Mouse (Mus musculus): ENCODE data around the gene Rasgrp3. TPM values are rescaled to one million over a fixed set of nuclear protein-coding genes. Genes with fewer than 3 reads are reported as not detected.

The Rasgrp3 gene
- polyA plus RNA-seq, 1 experiment from 2014 or later = 24.5 TPM

DNA sequence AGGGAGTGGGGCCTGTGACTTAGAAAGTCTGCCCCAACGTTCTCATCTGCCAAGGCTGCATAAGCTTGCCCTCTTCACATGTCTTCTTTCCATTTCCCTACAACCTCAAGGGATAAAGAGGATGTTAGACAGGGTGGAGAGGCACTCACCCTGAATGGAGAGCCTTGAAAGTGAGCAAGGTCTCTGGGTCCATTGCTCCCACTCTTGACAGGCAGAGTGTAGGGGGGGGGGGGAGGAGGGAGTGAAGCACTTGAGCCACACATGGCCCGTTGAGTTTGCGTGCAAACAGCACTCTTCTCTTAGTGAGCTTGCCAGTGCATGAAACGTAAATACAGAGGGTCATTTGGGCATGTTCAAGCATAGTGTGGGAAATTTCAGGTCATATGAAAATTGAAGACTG, 59.5 kb downstream of the Rasgrp3 start:
- no peak for ATAC-seq (ENCODE audit: insufficient read depth)
- TF ChIP-seq CTCF (IDR thresholded peaks at IDR 0.05; ENCODE audit: low read depth) = no peak
- Histone ChIP-seq H3K27ac (ENCODE audit: low read depth) (no peak overlapping the region), H3K4me2 (no peak overlapping the region), H3K9me3 (ENCODE audit: low read depth, low read length) (no peaks in the 10 kb centered on the region), H3K36me3 (ENCODE audit: insufficient read depth) (no peaks in the 10 kb centered on the region), H3K4me1 (ENCODE audit: insufficient read depth) (no peaks in the 10 kb centered on the region), H3K27me3 (ENCODE audit: insufficient read depth, low read length) (no peaks in the 10 kb centered on the region), H3K9ac (no peak overlapping the region), H3K4me3 (ENCODE audit: low read depth, low read length) (no peak overlapping the region)
- DNase-seq = no peak
- WGBS = 56% methylated on average over 4 of the region's 4 CpGs

DNA sequence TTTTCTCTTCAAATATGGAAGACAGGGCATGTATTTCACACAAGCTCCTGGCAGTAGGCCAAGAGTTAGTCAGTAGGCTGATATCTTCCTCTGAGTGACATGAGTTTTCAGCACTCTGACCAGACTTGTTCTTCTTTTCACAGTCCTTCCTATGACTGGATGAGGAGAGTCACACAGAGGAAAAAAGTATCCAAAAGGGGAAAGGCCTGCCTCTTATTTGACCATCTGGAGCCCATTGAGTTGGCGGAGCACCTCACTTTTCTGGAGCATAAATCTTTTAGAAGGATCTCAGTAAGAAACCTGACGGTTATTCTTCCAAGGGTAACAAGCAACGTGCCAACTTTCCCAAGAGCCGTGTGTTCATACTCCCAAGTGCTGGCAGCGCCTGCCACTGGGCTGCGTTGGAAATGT, 62.5 kb downstream of the Rasgrp3 start:
- Histone ChIP-seq H3K4me2 (no peak overlapping the region), H3K4me1 (ENCODE audit: insufficient read depth) (no peaks in the 10 kb centered on the region), H3K4me3 (ENCODE audit: low read depth, low read length) (no peak overlapping the region), H3K36me3 (ENCODE audit: insufficient read depth) (no peaks in the 10 kb centered on the region), H3K27me3 (ENCODE audit: insufficient read depth, low read length) (no peaks in the 10 kb centered on the region), H3K27ac (ENCODE audit: low read depth) (no peak overlapping the region), H3K9ac (no peak overlapping the region), H3K9me3 (ENCODE audit: low read depth, low read length) (no peaks in the 10 kb centered on the region)
- ATAC-seq (ENCODE audit: insufficient read depth) (no peak), DNase-seq (peak; percentile 27)
- 88% methylated on average over 6 of the region's 6 CpGs for whole genome bisulfite sequencing
- no peak for TF ChIP-seq CTCF (IDR thresholded peaks at IDR 0.05; ENCODE audit: low read depth)

DNA sequence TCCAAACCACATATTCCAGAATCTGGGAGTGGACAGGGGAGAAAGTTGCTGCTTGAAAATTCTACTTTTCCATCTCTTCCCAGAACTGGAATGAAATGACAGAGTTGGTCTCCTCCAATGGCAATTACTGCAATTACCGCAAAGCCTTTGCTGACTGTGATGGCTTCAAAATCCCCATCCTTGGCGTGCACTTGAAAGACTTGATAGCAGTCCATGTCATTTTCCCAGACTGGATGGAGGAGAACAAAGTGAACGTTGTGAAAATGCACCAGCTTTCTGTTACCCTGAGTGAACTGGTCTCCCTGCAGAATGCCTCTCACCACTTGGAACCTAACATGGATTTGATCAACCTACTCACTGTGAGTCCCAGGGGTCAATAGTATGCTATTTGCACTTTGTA, 67.3 kb downstream of the Rasgrp3 start:
- Histone ChIP-seq H3K4me2 (no peak overlapping the region), H3K9me3 (ENCODE audit: low read depth, low read length) (no peaks in the 10 kb centered on the region), H3K4me3 (ENCODE audit: low read depth, low read length) (no peak overlapping the region), H3K4me1 (ENCODE audit: insufficient read depth) (no peaks in the 10 kb centered on the region), H3K27ac (ENCODE audit: low read depth) (no peak overlapping the region), H3K9ac (no peak overlapping the region), H3K36me3 (ENCODE audit: insufficient read depth) (no peaks in the 10 kb centered on the region), H3K27me3 (ENCODE audit: insufficient read depth, low read length) (no peaks in the 10 kb centered on the region)
- DNase-seq (no peak), ATAC-seq (ENCODE audit: insufficient read depth) (no peak)
- 82% methylated on average over 3 of the region's 3 CpGs for WGBS
- no peak for TF ChIP-seq CTCF (IDR thresholded peaks at IDR 0.05; ENCODE audit: low read depth)

DNA sequence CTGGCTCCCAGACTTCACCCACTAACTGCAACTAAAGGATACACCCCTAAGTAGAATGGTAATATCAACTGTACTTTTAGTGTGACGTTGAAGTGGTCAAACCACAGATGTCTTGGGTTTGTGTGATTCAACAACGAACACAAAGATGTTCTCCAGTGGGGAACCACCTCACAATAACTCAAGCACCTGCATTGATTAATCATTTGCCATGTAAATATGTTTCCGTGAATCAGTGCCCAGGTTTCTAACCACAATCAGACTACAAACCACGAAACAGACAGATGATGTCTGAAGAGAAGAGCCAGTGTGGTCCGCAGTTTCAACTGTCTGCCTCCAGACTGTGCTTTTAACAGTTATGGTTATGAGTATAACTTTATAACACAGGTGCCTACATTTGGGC, 69.4 kb downstream of the Rasgrp3 start:
- Histone ChIP-seq H3K4me1 (ENCODE audit: insufficient read depth) (no peaks in the 10 kb centered on the region), H3K27ac (ENCODE audit: low read depth) (no peak overlapping the region), H3K27me3 (ENCODE audit: insufficient read depth, low read length) (no peaks in the 10 kb centered on the region), H3K9ac (no peak overlapping the region), H3K4me3 (ENCODE audit: low read depth, low read length) (no peak overlapping the region), H3K36me3 (ENCODE audit: insufficient read depth) (no peaks in the 10 kb centered on the region), H3K9me3 (ENCODE audit: low read depth, low read length) (no peaks in the 10 kb centered on the region), H3K4me2 (no peak overlapping the region)
- ATAC-seq (ENCODE audit: insufficient read depth) (no peak), DNase-seq (no peak)
- TF ChIP-seq CTCF (IDR thresholded peaks at IDR 0.05; ENCODE audit: low read depth) = no peak
- WGBS = 79% methylated on average over 5 of the region's 5 CpGs

DNA sequence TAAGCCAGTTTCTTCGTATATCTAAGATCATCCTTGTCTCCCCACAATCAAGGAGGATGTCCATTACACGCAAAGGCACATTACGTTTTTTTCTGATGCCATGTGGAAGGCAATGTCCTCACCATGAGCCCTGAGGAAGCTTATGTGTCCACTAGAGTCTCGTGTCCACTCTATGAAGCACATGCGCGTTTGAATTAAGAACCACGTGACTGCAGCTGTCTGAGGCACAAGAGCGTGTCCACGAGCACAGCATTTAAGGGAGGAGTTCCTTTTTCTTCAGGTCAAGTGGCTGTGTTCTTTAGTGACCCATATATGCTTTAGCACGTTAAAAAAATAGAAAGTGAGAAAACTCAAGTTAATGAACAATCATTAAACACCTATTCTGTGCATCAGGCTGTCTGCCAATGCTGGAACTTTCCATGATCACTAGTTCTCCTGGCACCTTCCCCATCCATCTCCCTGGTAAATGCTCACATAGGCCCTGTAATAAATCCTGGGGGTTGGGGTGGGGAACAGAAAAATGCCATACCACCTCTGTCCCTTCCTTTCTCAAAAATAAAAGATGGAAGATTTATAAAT, 70.5 kb downstream of the Rasgrp3 start:
- H3K27ac ChIP-seq (ENCODE audit: low read depth) = no peak overlapping the region
- 78% methylated on average over 10 of the region's 10 CpGs for WGBS
- H3K27me3 ChIP-seq (ENCODE audit: insufficient read depth, low read length) = no peaks in the 10 kb centered on the region
- ATAC-seq (ENCODE audit: insufficient read depth) = no peak
- H3K4me3 ChIP-seq (ENCODE audit: low read depth, low read length) = no peak overlapping the region
- no peak overlapping the region for H3K4me2 ChIP-seq
- H3K9me3 ChIP-seq (ENCODE audit: low read depth, low read length) = no peaks in the 10 kb centered on the region
- H3K9ac ChIP-seq = no peak overlapping the region
- TF ChIP-seq CTCF (IDR thresholded peaks at IDR 0.05; ENCODE audit: low read depth) = no peak
- H3K4me1 ChIP-seq (ENCODE audit: insufficient read depth) = no peaks in the 10 kb centered on the region
- no peak for DNase-seq
- no peaks in the 10 kb centered on the region for H3K36me3 ChIP-seq (ENCODE audit: insufficient read depth)

DNA sequence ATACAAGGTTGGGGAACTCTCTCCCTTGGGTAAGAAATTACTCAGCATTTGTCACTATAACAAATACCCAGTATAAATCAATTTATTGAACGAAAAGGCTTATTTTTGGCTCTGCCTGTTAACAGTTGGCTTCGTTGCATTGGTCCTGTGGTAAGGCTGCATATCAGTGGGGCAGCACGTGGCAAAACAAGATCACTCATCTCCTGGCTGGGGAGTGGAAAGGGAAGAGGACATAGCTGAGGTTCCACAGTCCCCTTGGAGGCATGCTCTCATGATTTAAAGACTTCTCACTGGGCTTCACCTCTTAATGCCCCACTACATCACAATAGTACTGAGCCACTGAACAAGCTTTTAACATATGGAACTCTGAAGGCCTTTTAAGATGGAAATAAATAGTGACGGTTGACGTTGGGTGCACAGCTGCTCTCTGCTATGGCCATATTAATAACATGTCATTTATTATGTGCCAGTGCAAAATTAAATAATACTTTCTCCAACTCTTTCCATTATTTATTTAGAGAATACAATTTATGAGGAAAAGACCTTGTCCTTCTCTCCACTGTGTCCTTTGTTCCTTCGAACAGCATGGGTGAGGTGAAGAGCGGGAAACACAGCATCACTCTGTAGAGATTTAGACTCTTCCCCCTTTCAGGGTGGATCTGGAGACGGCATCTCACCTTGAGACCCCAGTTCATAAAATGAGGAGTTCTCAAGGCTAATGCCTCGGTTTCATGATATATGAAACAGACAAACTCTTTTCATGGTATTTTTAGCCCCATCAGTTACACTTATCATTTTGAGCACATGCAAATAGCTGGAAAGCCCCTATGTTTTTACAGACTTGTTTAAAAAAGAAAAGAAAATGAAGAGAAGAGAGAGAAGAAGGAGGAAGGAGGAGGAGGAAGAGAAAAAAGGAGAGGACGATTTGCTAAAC, 71.3 kb downstream of the Rasgrp3 start:
- no peak for DNase-seq
- Histone ChIP-seq H3K4me3 (ENCODE audit: low read depth, low read length) (no peak overlapping the region), H3K27ac (ENCODE audit: low read depth) (no peak overlapping the region), H3K4me1 (ENCODE audit: insufficient read depth) (no peaks in the 10 kb centered on the region), H3K4me2 (no peak overlapping the region), H3K36me3 (ENCODE audit: insufficient read depth) (no peaks in the 10 kb centered on the region), H3K27me3 (ENCODE audit: insufficient read depth, low read length) (no peaks in the 10 kb centered on the region), H3K9ac (no peak overlapping the region), H3K9me3 (ENCODE audit: low read depth, low read length) (no peaks in the 10 kb centered on the region)
- no peak for TF ChIP-seq CTCF (IDR thresholded peaks at IDR 0.05; ENCODE audit: low read depth)
- ATAC-seq (ENCODE audit: insufficient read depth) = no peak
- WGBS = 73% methylated on average over 10 of the region's 10 CpGs

DNA sequence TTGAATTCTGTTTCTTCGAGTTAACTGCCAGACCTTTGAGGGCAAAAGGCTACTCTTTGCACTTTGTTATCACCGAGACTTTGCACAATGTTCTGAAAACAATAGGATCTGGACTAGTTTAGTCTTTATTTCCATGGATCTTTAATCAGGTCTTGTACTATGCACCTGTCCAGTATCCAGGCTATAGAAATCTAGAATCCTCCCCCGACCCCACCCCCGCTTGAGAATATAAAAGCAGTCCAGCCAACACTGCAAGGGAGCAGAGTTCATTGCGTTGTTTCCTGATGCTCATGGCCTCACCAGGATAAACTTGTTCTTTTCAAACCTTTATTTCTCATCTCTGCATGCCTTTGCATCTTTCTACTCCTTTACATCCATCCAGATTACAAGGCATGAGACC, 73.6 kb downstream of the Rasgrp3 start:
- TF ChIP-seq CTCF (IDR thresholded peaks at IDR 0.05; ENCODE audit: low read depth) = no peak
- no peak for ATAC-seq (ENCODE audit: insufficient read depth)
- no peak overlapping the region for H3K9ac ChIP-seq

More for the DNA sequence above, 73.6 kb downstream of the Rasgrp3 start:
- H3K4me2 ChIP-seq = no peak overlapping the region
- DNase-seq = no peak
- no peak overlapping the region for H3K27ac ChIP-seq (ENCODE audit: low read depth)
- no peaks in the 10 kb centered on the region for H3K27me3 ChIP-seq (ENCODE audit: insufficient read depth, low read length)
- H3K36me3 ChIP-seq (ENCODE audit: insufficient read depth) = no peaks in the 10 kb centered on the region
- no peaks in the 10 kb centered on the region for H3K4me1 ChIP-seq (ENCODE audit: insufficient read depth)
- no peak overlapping the region for H3K4me3 ChIP-seq (ENCODE audit: low read depth, low read length)
- no peaks in the 10 kb centered on the region for H3K9me3 ChIP-seq (ENCODE audit: low read depth, low read length)
- WGBS = 94% methylated on average over 5 of the region's 5 CpGs

All from lung, embryonic 14.5 days (tissue).